Mouse (Mus musculus) lung, adult 18-20 months (tissue): ENCODE results near the gene Rtn4ip1.
"Not testable (repeated sequence)": the region's sequence is repeated elsewhere in the genome, so short reads cannot be mapped to it uniquely, and the experiment has no call there.

Experiments used
- DNase-seq, 2 experiments: peaks; one replicate each; pipeline ENCODE4 v3.0.0; 2022; ENCODE audit warnings: mixed read lengths in 2 of 2

Gene Rtn4ip1

DNA sequence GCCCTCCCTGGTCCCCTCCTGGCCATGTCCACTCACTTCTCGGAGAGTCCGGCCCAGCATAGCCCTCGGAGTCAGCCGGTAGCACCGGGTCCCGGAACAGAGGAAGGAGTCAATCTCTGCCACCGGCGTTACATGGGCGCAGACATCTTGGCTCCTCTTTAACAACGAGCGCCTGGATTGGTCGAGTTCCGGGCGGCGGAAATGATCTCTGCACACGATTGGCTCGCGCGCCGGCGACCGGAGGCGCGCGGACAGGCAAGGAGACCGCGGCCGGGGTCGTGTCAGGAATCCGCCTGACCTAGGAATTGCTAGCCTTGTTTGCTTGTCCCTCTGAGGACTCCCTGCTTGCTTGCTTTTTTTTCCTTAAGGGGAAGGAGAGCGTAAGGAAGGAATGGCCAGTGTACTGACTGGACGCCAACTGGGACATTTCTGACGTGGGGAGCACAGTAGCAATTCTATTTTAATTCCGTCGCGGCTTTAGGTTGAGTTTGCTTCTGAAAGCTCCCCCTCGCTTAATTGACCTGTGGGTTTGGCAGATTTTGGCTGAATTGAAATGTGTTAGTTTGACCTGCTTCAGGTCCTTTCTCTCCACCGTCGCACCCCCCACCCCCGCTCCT is at the start of gene Rtn4ip1, which contains the start of gene Qrsl1:
Rtn4ip1 (plus strand) TSS at position 230 of the 617 bp plus-strand sequence.
Qrsl1 (minus strand) TSS at position 168 of the 617 bp plus-strand sequence.
- peak; percentile 93 to 94 for DNase-seq

GRCm38 (mm10) chr10:43851898-43852297 is 49.7 kb upstream of the Rtn4ip1 start:
- DNase-seq: no peak

GRCm38 (mm10) chr10:43855916-43856315 is 45.7 kb upstream of the Rtn4ip1 start:
- DNase-seq: no peak

DNA sequence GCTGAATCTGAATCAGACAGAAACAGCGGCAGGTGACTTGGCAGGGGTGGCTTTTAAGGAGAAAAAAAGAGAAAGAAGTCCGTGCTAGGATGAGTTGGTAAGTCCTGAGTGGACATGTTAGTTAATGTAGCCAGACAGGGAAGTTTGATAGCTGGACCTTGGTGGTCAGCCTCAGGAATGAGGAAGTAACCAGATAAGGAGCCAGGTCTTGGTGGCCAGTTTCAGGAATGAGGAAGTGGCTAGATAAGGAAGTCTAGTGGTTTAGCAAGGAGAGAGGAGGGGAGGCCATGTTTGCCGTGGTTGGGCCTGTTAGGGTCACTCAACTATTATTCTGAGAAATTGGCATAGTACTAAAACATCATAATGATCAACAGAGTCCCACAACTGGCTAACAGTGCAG is 45.3 kb upstream of the Rtn4ip1 start:
- DNase-seq: peak; percentile 9 to 36

GRCm38 (mm10) chr10:43870752-43871151 is 30.9 kb upstream of the Rtn4ip1 start:
- peak; percentile 14 to 17 for DNase-seq

DNA sequence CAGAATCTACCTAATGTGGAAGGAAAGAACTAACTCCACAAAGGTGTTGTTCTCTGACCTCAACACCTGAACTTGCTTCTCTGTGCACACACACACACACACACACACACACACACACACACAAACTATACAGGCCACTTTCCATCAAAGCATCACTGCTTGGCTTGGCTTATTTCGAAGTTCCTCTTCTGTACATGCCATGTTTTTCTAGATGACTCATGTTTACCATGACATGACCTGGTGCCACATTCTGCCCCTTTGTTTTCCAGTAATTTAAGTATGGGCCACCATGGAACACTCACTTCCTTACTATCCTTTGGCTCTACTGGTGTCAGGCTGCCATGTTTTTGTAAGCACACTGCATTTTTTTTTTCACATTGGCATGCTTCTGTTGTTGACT is 30.1 kb upstream of the Rtn4ip1 start:
- DNase-seq: no peak

DNA sequence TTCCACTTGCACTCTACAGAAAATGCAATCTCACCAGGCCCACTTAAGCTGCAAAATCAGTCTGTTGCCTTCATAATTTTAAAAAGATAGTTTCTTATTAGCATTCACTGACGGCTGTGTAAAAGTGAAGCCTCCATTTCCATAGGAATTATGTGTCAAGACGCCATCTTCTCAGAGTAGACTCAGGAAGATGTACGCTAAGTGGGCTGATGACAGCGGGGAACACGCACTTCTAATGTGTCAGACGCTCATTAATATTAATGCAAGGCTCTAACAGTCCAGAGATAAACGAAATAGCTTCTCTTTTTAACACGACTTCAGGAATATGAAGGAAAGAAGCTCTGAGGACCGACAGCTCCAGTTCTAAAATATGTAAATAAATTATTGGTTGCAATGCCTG is 13.9 kb upstream of the Rtn4ip1 start:
- DNase-seq: no peak

- DNase-seq: no peak
Measured at GRCm38 (mm10) chr10:43888976-43889375, 12.6 kb upstream of the Rtn4ip1 start.

DNA sequence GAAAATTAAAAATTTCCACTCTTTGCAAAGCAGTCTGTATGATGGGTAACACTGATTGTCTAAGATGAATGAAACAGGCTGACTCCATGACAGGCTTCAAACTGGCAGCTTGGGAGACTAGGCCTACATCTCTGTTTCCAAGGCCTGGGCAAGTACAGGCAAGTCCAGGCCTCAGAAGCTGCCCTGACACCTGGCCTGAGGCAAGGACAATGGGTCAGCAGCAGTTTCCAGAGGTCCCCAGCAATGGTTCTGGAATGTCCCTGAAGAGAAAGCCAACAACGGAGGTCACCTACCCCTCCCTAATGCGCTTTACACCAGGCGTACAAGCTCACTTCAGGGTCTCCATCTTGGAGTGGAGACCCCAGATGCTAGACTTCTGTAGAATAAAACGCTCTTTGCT is 8.6 kb upstream of the Rtn4ip1 start:
- DNase-seq: peak in 1 of 2 experiments; percentile 12

GRCm38 (mm10) chr10:43896065-43896464 is 5.5 kb upstream of the Rtn4ip1 start:
- no peak for DNase-seq

DNA sequence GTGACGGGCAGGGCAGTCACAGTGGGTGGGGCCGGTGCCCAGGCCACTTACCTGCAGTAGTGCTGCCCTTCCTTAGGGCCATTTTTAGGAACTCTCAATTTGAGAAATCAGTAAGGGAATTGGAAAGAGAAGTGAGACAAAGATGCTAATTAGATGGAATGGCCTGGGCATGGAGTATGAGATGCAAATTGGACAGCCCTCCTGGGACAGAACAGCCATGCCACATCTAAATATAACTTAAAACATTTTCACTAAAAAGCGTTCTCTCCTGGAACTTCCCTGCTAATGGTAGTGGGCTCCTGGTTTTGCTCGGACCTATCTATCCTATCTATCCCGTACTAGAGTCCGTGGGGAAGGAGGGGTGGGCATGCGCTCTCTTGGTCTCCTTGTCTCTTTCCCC is 3.3 kb upstream of the Rtn4ip1 start:
- no peak for DNase-seq

DNA sequence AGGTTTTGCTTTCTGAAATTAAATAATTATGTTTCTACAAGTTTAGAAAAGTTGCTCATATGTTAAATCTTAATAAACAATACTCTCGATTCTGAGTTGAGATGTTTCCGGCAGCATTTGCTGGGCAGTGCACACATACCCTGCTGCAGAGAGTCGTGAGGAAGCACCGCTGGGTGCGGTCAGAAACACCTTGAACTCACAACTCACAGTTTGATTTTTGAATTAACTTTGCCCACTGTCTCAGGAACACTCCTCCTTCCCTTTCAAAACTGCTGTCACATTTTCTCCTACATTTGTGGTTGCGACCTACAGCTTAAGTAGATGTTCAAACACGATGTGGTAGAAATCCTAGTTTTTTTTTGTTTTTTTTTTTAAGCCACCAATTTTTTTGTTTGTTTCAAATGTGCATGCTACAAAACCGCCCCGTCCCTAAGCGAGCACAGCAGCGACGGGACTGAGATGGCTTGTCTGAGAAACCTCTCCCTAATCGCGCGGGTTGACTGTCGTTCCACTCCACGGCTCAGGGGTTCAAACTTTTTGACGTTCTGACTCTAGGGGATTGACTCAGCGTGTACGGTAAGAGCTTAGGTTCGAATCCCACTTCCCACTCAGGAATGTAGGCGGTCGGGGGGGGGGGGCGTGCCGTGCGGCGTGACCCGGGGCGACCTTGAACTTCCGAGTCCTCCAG is 580 bp upstream of the Rtn4ip1 start:
- DNase-seq: no peak

DNA sequence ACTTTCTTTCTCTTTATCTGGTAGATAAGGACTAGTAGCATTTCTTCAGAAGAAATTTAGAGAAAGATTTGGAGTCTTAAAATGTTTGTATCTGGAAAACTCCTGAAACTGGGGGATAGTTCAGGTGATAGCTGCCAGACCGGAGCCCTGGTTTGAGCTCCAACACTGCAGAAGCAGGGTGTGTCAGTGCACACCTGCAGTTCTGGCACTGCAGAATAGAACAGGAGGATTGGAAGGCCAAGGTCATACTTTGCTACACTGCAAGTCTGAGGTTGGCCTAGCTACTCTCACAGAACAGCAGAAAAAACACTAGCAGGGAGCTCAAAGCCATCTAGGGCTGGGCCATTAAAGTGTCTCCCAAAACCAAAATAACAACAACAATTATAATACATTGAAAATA is 3.0 kb downstream of the Rtn4ip1 start:
- DNase-seq: no peak

GRCm38 (mm10) chr10:43910032-43910872 is 8.6 kb downstream of the Rtn4ip1 start:
- DNase-seq: no peak

- no peak for DNase-seq
Measured at GRCm38 (mm10) chr10:43910873-43911142, 9.2 kb downstream of the Rtn4ip1 start.

GRCm38 (mm10) chr10:43912236-43912635 is 10.6 kb downstream of the Rtn4ip1 start:
- no peak for DNase-seq

DNA sequence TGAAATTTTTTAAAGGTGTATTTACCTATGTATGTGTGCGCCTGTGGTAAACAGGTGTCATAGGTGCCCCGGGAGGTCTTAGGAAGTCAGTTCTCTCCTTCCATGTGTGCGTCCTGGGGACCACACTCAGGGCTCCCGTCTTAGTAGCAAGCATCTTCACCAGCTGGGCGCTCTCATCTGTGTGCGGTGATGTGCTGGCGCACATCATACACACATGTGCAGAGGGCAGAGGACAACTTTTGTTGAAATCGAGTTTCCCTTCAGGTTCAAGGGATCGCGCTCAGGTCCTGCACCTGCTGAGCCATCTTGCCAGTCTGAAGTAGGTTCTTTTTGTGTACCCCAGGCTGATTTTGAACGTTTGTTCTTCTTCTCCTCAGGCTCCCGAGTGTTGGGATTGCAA is 14.6 kb downstream of the Rtn4ip1 start:
- no peak for DNase-seq

- DNase-seq: no peak
Measured at GRCm38 (mm10) chr10:43916737-43917136, 15.1 kb downstream of the Rtn4ip1 start.

GRCm38 (mm10) chr10:43918696-43919608 is 17.3 kb downstream of the Rtn4ip1 start:
- DNase-seq: peak; percentile 67 to 72

- no peak for DNase-seq
Measured at GRCm38 (mm10) chr10:43923096-43923495, 21.5 kb downstream of the Rtn4ip1 start.

DNA sequence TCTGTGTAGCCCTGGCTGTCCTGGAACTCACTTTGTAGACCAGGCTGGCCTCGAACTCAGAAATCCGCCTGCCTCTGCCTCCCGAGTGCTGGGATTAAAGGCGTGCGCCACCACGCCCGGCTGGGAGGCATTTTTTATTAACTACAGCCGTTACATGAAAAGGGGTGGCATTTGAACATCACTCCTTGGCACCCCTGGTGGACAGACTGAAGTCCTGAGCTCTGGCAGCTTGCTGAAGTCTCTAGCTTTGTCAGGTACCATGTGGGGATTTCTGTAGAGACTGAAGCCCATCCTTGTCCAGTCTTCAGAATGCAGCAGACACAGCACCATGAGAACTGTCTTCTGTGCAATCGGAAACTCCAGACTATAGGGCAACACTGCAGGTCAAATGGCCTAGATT is 24.2 kb downstream of the Rtn4ip1 start:
- DNase-seq: not testable (repeated sequence)

- DNase-seq: no peak
Measured at GRCm38 (mm10) chr10:43927736-43928135, 26.1 kb downstream of the Rtn4ip1 start.

GRCm38 (mm10) chr10:43928596-43928995 is 27.0 kb downstream of the Rtn4ip1 start:
- no peak for DNase-seq
